Mouse (Mus musculus) E14TG2a.4 (cell line): ENCODE data around the gene Gm42957.
"Not testable (repeated sequence)": the region's sequence is repeated elsewhere in the genome, so short reads cannot be mapped to it uniquely, and the experiment has no call there.

Experiments
- CTCF ChIP-seq: conservative IDR thresholded peaks from 2 replicates; pipeline ENCODE4 v1.5.1; 2014; ENCODE audit warnings: low read length
- NANOG ChIP-seq: IDR thresholded peaks from 2 replicates; pipeline ENCODE4 v1.6.1; 2014; ENCODE audit warnings: borderline replicate concordance, low read length, mixed read lengths
- POU5F1 ChIP-seq: IDR thresholded peaks from 2 replicates; pipeline ENCODE4 v1.6.1; 2014; ENCODE audit warnings: low read length, borderline replicate concordance

- TF ChIP-seq CTCF, POU5F1, NANOG: not testable (repeated sequence)
Measured at GRCm38 (mm10) chr3:96665732-96666363, 30.6 kb downstream of the Gm42957 start.
